Mouse (Mus musculus) cortical plate, adult 2 months (tissue): ENCODE data around the gene Aff3.

Experiments used
- CTCF ChIP-seq: fragments of 200-500 bp; IDR thresholded peaks from 2 replicates; pipeline ENCODE4 v1.5.1; 2011; ENCODE audit warnings: mild to moderate bottlenecking, control low read depth, low read length; ENCODE audit not compliant: insufficient read depth; ENCODE audit errors: extremely low read depth
- POLR2A ChIP-seq: fragments of 200-500 bp; IDR thresholded peaks from 2 replicates; pipeline ENCODE4 v1.6.1; 2011; ENCODE audit warnings: mild to moderate bottlenecking, low read length, control low read depth; ENCODE audit not compliant: insufficient read depth; ENCODE audit errors: extremely low read depth

- TF ChIP-seq CTCF = no peak
- no peak for TF ChIP-seq POLR2A
Measured at GRCm38 (mm10) chr1:38513970-38514633, 150.7 kb downstream of the Aff3 start.
